Mouse (Mus musculus): ENCODE measurements around the gene Lpar2.

GRCm38 (mm10) chr8:69801796-69802195 is 20.4 kb upstream of the Lpar2 start:
- TF ChIP-seq ZKSCAN1 (IDR thresholded peaks at IDR 0.05; ENCODE audit: borderline replicate concordance, low read depth, low read length) (no peak), MAX (IDR thresholded peaks at IDR 0.05; ENCODE audit: low read length) (no peak), CTCF (conservative IDR thresholded peaks at IDR 0.05 in 1 of 2, IDR thresholded peaks at IDR 0.05 in 1 of 2; ENCODE audit: low read depth in 2 of 2, low read length in 2 of 2) (no peak), ZNF384 (IDR thresholded peaks at IDR 0.05; ENCODE audit: low read depth, low read length) (no peak), E2F4 (IDR thresholded peaks at IDR 0.05; ENCODE audit: insufficient replicate concordance, low read depth, low read length) (no peak), NRF1 (IDR thresholded peaks at IDR 0.05; ENCODE audit: low read depth, low read length) (no peak), POLR2A (IDR thresholded peaks at IDR 0.05; ENCODE audit: low read depth, low read length) (no peak), KAT2A (IDR thresholded peaks at IDR 0.05; ENCODE audit: insufficient replicate concordance, low read length) (no peak)
